Mouse (Mus musculus) lung, embryonic 16.5 days (tissue): ENCODE data around the gene Gm17387. TPM values are rescaled to one million over a fixed set of nuclear protein-coding genes. Genes with fewer than 3 reads are reported as not detected.

ENCODE experiments used
- ATAC-seq: fragments of 200-750 bp; cut with Nextera tagmentation; 2 replicates; pipeline ENCODE4 v1.8.0; 2017; ENCODE audit warnings: low read depth, mild to moderate bottlenecking, moderate library complexity
- H3K27ac ChIP-seq: fragments of 300-500 bp; sonication (generic); 2 replicates; pipeline ENCODE4 v1.5.1; 2014; ENCODE audit warnings: mild to moderate bottlenecking, control low read depth, low read length
- H3K27me3 ChIP-seq: fragments of 300-500 bp; sonication (generic); 2 replicates; pipeline ENCODE4 v1.6.1; 2014; ENCODE audit warnings: low read depth, low read length, mixed read lengths; ENCODE audit not compliant: control insufficient read depth, insufficient read depth
- H3K36me3 ChIP-seq: fragments of 300-500 bp; sonication (generic); 2 replicates; pipeline ENCODE4 v1.6.1; 2014; ENCODE audit warnings: low read length; ENCODE audit not compliant: control insufficient read depth, insufficient read depth
- H3K4me1 ChIP-seq: fragments of 300-500 bp; sonication (generic); replicated peaks from 2 replicates; pipeline ENCODE4 v1.6.1; 2014; ENCODE audit warnings: low read length, mixed read lengths; ENCODE audit not compliant: control insufficient read depth, insufficient read depth
- H3K4me2 ChIP-seq: fragments of 300-500 bp; sonication (generic); 2 replicates; pipeline ENCODE4 v1.6.1; 2014; ENCODE audit warnings: low read depth, low read length, control low read depth
- H3K4me3 ChIP-seq: fragments of 300-500 bp; sonication (generic); 2 replicates; pipeline ENCODE4 v1.5.1; 2014; ENCODE audit warnings: mild to moderate bottlenecking, low read length, control low read depth
- H3K9ac ChIP-seq: fragments of 300-500 bp; sonication (generic); 2 replicates; pipeline ENCODE4 v1.6.1; 2014; ENCODE audit warnings: low read length, control low read depth
- H3K9me3 ChIP-seq: fragments of 300-500 bp; sonication (generic); 2 replicates; pipeline ENCODE4 v1.6.1; 2016; ENCODE audit warnings: low read length; ENCODE audit not compliant: control insufficient read depth
- WGBS: fragments of 180-500 bp; shearing (Covaris S2); extraction: QIAGEN DNeasy Blood & Tissue Kit; methylation state at CpG from one replicate; pipeline ENCODE4 v1.1.7; 2014; 5-methylcytosine and 5-hydroxymethylcytosine counted together
- polyA plus RNA-seq: library from polyadenylated mRNA; unstranded; fragments of >200 nt; fragmentation: Nextera tagmentation; extraction: Ambion mirVana; gene quantifications from 2 replicates; pipeline ENCODE4 v1.2.1, GENCODE M21; 2015

Gm17387 gene
- not detected in 2 replicates for polyA plus RNA-seq

- 85% methylated on average over 2 of the region's 2 CpGs for whole genome bisulfite sequencing
- Histone ChIP-seq H3K27me3 (no peaks in the 10 kb centered on the region), H3K4me2 (no peak within 1 kb of the TSS), H3K4me1 (no peaks in the 10 kb centered on the region; the same call in 1 of the 2 replicates), H3K27ac (no peak within 1 kb of the TSS), H3K4me3 (no peak within 1 kb of the TSS), H3K9ac (no peak within 1 kb of the TSS), H3K9me3 (no peaks in the 10 kb centered on the region), H3K36me3 (no peaks in the 10 kb centered on the region)
- ATAC-seq, result no peak
Measured at GRCm38 (mm10) chr7:141028831-141029230, at the start of gene Gm17387. Gm17387 (plus strand) TSS chr7:141029131.

GRCm38 (mm10) chr7:140981704-140982103 lies 47.2 kb upstream of the Gm17387 start:
- H3K36me3 ChIP-seq, result no peaks in the 10 kb centered on the region
- no peak overlapping the region for H3K27ac ChIP-seq
- no peak for ATAC-seq
- H3K9ac ChIP-seq, result no peak overlapping the region
- no peaks in the 10 kb centered on the region for H3K27me3 ChIP-seq
- H3K4me2 ChIP-seq, result no peak overlapping the region
- H3K4me3 ChIP-seq, result no peak overlapping the region
- H3K4me1 ChIP-seq, result no peaks in the 10 kb centered on the region
- 79% methylated on average over 8 of the region's 8 CpGs for WGBS
- peaks cover 3% of the 10 kb centered on the region; the same call in 1 of the 2 replicates for H3K9me3 ChIP-seq

- Histone ChIP-seq H3K27ac (no peak overlapping the region), H3K9me3 (peaks cover 3% of the 10 kb centered on the region; the same call in 1 of the 2 replicates), H3K9ac (no peak overlapping the region), H3K4me3 (no peak overlapping the region), H3K36me3 (no peaks in the 10 kb centered on the region), H3K4me2 (no peak overlapping the region), H3K4me1 (no peaks in the 10 kb centered on the region), H3K27me3 (no peaks in the 10 kb centered on the region)
- 78% methylated on average over 7 of the region's 7 CpGs for WGBS
- no peak for ATAC-seq
Measured at GRCm38 (mm10) chr7:140982971-140983370, 46.0 kb upstream of the Gm17387 start.

- WGBS, result 82% methylated on average over 17 of the region's 17 CpGs
- Histone ChIP-seq H3K4me2 (no peak overlapping the region), H3K9me3 (peaks cover 3% of the 10 kb centered on the region; the same call in 1 of the 2 replicates), H3K36me3 (no peaks in the 10 kb centered on the region), H3K4me3 (no peak overlapping the region), H3K4me1 (no peaks in the 10 kb centered on the region), H3K27me3 (no peaks in the 10 kb centered on the region), H3K27ac (no peak overlapping the region), H3K9ac (no peak overlapping the region)
- no peak for ATAC-seq
Measured at GRCm38 (mm10) chr7:140987182-140988138, 41.5 kb upstream of the Gm17387 start.

- H3K4me3 ChIP-seq, result no peak overlapping the region
- ATAC-seq, result no peak
- no peaks in the 10 kb centered on the region for H3K27me3 ChIP-seq
- H3K36me3 ChIP-seq, result no peaks in the 10 kb centered on the region
- H3K27ac ChIP-seq, result no peak overlapping the region
- H3K4me1 ChIP-seq, result no peaks in the 10 kb centered on the region
- H3K9ac ChIP-seq, result no peak overlapping the region
- WGBS, result 65% methylated on average over 4 of the region's 4 CpGs
- H3K9me3 ChIP-seq, result peaks cover 3% of the 10 kb centered on the region; the same call in 1 of the 2 replicates
- no peak overlapping the region for H3K4me2 ChIP-seq
Measured at GRCm38 (mm10) chr7:140989022-140989421, 39.9 kb upstream of the Gm17387 start.

- Histone ChIP-seq H3K27ac (no peak overlapping the region), H3K9ac (no peak overlapping the region), H3K4me2 (no peak overlapping the region), H3K36me3 (no peaks in the 10 kb centered on the region), H3K4me3 (no peak overlapping the region), H3K27me3 (no peaks in the 10 kb centered on the region), H3K4me1 (no peaks in the 10 kb centered on the region), H3K9me3 (peaks cover 3% of the 10 kb centered on the region; the same call in 1 of the 2 replicates)
- 41% methylated on average over 6 of the region's 6 CpGs for WGBS
- peak; percentile 34; the same call in 1 of the 2 replicates for ATAC-seq
Measured at GRCm38 (mm10) chr7:140990185-140990584, 38.7 kb upstream of the Gm17387 start.

GRCm38 (mm10) chr7:140990622-140991021 lies 38.3 kb upstream of the Gm17387 start:
- Histone ChIP-seq H3K9ac (no peak overlapping the region), H3K4me2 (no peak overlapping the region), H3K27me3 (no peaks in the 10 kb centered on the region), H3K27ac (no peak overlapping the region), H3K9me3 (peaks cover 3% of the 10 kb centered on the region; the same call in 1 of the 2 replicates), H3K4me1 (no peaks in the 10 kb centered on the region), H3K36me3 (no peaks in the 10 kb centered on the region), H3K4me3 (no peak overlapping the region)
- no peak for ATAC-seq
- WGBS, result 56% methylated on average over 5 of the region's 5 CpGs

- Histone ChIP-seq H3K36me3 (no peaks in the 10 kb centered on the region), H3K27me3 (no peaks in the 10 kb centered on the region), H3K27ac (no peak overlapping the region), H3K4me3 (no peak overlapping the region), H3K4me1 (no peaks in the 10 kb centered on the region), H3K9ac (no peak overlapping the region), H3K4me2 (no peak overlapping the region), H3K9me3 (no peaks in the 10 kb centered on the region)
- WGBS, result 77% methylated on average over 14 of the region's 14 CpGs
- ATAC-seq, result no peak
Measured at GRCm38 (mm10) chr7:140991117-140991689, 37.7 kb upstream of the Gm17387 start.

GRCm38 (mm10) chr7:140997817-140998216 lies 31.1 kb upstream of the Gm17387 start:
- no peak for ATAC-seq
- peaks cover 3% of the 10 kb centered on the region; the same call in 1 of the 2 replicates for H3K27me3 ChIP-seq
- H3K9me3 ChIP-seq, result no peaks in the 10 kb centered on the region
- no peak overlapping the region for H3K4me2 ChIP-seq
- H3K4me3 ChIP-seq, result no peak overlapping the region
- H3K27ac ChIP-seq, result no peak overlapping the region
- no peaks in the 10 kb centered on the region for H3K4me1 ChIP-seq
- H3K9ac ChIP-seq, result no peak overlapping the region
- 33% methylated on average over 1 of the region's 1 CpGs for WGBS
- no peaks in the 10 kb centered on the region for H3K36me3 ChIP-seq
